Comparison of ENCODE assay signal across 16 mouse cellular contexts in the genomic region with DNA sequence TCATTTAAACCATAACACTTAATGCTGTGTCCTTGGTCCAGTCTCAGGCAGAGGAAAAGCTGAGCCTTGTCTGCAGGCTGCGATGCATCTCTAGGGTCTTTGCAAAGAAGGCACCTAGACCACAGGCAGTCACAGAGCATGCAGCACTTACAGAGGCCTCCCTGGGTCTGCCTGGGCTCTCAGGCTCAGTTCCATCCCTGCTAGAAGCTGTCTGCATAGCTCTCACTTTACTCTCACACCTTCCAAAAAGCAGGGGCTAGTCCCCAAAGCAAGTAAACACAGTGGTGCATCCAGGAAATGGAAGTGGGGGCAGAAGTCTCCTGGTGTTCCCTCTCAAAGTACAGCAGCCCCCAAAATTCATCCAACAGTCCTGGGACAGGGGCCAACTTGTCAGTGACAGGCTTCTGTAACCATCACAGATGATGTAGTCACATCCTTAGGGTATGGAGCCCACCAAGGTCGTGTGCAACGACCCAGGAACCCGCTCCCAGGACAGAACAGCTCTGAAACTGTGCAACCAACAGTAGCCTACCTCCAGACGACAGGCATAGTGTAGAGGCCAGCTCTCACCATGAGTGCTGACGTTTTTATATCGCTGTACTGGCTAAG.
DNase-seq lines count a peak whose midpoint lies in the region; ATAC-seq and TF ChIP-seq lines count a peak whose summit lies in the region.
"Had no signal": no experiment of that assay in that cellular context is flagged by ENCODE, and none has a peak within 500 bp of the region (broad histone marks: within the 10 kb centered on the region; RNA-seq: fewer than 3 reads in every experiment).

No protein-coding gene starts in this region.

- no peak overlapping the region for H3K4me2 ChIP-seq in hindbrain, embryonic 13.5 days
- H3K4me2 ChIP-seq in hindbrain, embryonic 12.5 days (replicated peaks), result no peak overlapping the region
- H3K4me2 ChIP-seq in lung, embryonic 16.5 days (ENCODE audit: low read depth, low read length), result no peak overlapping the region
- H3K4me2 ChIP-seq: embryonic facial prominence, embryonic 12.5 days; forebrain, embryonic 15.5 days had no signal

- TF ChIP-seq CTCF in lung, adult 2 months (IDR thresholded peaks at IDR 0.05; ENCODE audit: insufficient read depth, low read length), result no peak

- no peaks in the 10 kb centered on the region for H3K9me3 ChIP-seq in hindbrain, embryonic 13.5 days
- H3K9me3 ChIP-seq in hindbrain, embryonic 12.5 days (replicated peaks), result no peaks in the 10 kb centered on the region
- H3K9me3 ChIP-seq in lung, embryonic 16.5 days (ENCODE audit: control insufficient read depth, low read length), result no peaks in the 10 kb centered on the region
- H3K9me3 ChIP-seq in limb, embryonic 10.5 days (replicated peaks), result no peaks in the 10 kb centered on the region
- H3K9me3 ChIP-seq: embryonic facial prominence, embryonic 12.5 days; forebrain, embryonic 15.5 days had no signal

- WGBS in hindbrain, embryonic 13.5 days, result 77% methylated on average over 7 of the region's 7 CpGs
- WGBS in hindbrain, embryonic 12.5 days, result 64% methylated on average over 7 of the region's 7 CpGs
- WGBS in lung, embryonic 16.5 days, result 34% methylated on average over 7 of the region's 7 CpGs
- WGBS in lung, adult 2 months, result 64% methylated on average over 7 of the region's 7 CpGs
- 72% methylated on average over 7 of the region's 7 CpGs for WGBS in limb, embryonic 10.5 days

- no peak for ATAC-seq in hindbrain, embryonic 13.5 days (ENCODE audit: low FRiP score)
- ATAC-seq in hindbrain, embryonic 12.5 days (ENCODE audit: low FRiP score), result no peak
- peak; percentile 85 for ATAC-seq in lung, embryonic 16.5 days (ENCODE audit: low read depth)
- ATAC-seq: forebrain, embryonic 15.5 days; hindbrain, postnatal 0 days had no signal

- peaks cover 40% of the 10 kb centered on the region for H3K4me1 ChIP-seq in hindbrain, embryonic 13.5 days (replicated peaks)
- H3K4me1 ChIP-seq in hindbrain, embryonic 12.5 days, result peaks cover 36% of the 10 kb centered on the region
- H3K4me1 ChIP-seq in lung, embryonic 16.5 days (replicated peaks; ENCODE audit: control insufficient read depth, insufficient read depth, low read length), result peaks cover 16% of the 10 kb centered on the region
- H3K4me1 ChIP-seq in lung, adult 2 months (ENCODE audit: control insufficient read depth, insufficient read depth, low read length), result no peaks in the 10 kb centered on the region
- peaks cover 26% of the 10 kb centered on the region for H3K4me1 ChIP-seq in limb, embryonic 10.5 days

- H3K36me3 ChIP-seq in hindbrain, embryonic 13.5 days, result no peaks in the 10 kb centered on the region
- no peaks in the 10 kb centered on the region for H3K36me3 ChIP-seq in hindbrain, embryonic 12.5 days
- H3K36me3 ChIP-seq in lung, embryonic 16.5 days (ENCODE audit: control insufficient read depth, insufficient read depth, low read length), result no peaks in the 10 kb centered on the region
- no peaks in the 10 kb centered on the region for H3K36me3 ChIP-seq in limb, embryonic 10.5 days
- H3K36me3 ChIP-seq: embryonic facial prominence, embryonic 12.5 days; forebrain, embryonic 15.5 days had no signal

- H3K27me3 ChIP-seq in hindbrain, embryonic 13.5 days, result no peaks in the 10 kb centered on the region
- no peaks in the 10 kb centered on the region for H3K27me3 ChIP-seq in hindbrain, embryonic 12.5 days
- H3K27me3 ChIP-seq in lung, embryonic 16.5 days (ENCODE audit: control insufficient read depth, insufficient read depth, low read depth, low read length), result no peaks in the 10 kb centered on the region
- no peaks in the 10 kb centered on the region for H3K27me3 ChIP-seq in limb, embryonic 10.5 days (ENCODE audit: low read depth, poor library complexity, severe bottlenecking)
- H3K27me3 ChIP-seq: embryonic facial prominence, embryonic 12.5 days; forebrain, embryonic 15.5 days had no signal

- no peak overlapping the region for H3K4me3 ChIP-seq in hindbrain, embryonic 13.5 days
- no peak overlapping the region for H3K4me3 ChIP-seq in hindbrain, embryonic 12.5 days
- no peak overlapping the region for H3K4me3 ChIP-seq in lung, embryonic 16.5 days (ENCODE audit: low read length)
- H3K4me3 ChIP-seq in lung, adult 2 months (replicated peaks; ENCODE audit: extremely low read depth, low read depth, low read length), result no peak overlapping the region
- no peak overlapping the region for H3K4me3 ChIP-seq in limb, embryonic 10.5 days
- H3K4me3 ChIP-seq: embryonic facial prominence, embryonic 12.5 days; forebrain, embryonic 15.5 days had no signal

- no peak overlapping the region for H3K9ac ChIP-seq in hindbrain, embryonic 13.5 days
- no peak overlapping the region for H3K9ac ChIP-seq in hindbrain, embryonic 12.5 days
- no peak overlapping the region for H3K9ac ChIP-seq in lung, embryonic 16.5 days (ENCODE audit: low read length)
- H3K9ac ChIP-seq: embryonic facial prominence, embryonic 12.5 days; forebrain, embryonic 15.5 days had no signal

- no peak for DNase-seq in lung, adult 2 months
- DNase-seq in limb, embryonic 10.5 days (ENCODE audit: low spot score), result no peak
- peak; percentile 45 to 76 for DNase-seq in lung, postnatal 4 days
- DNase-seq: adrenal gland, adult 8-10 months; adrenal gland, postnatal 36 days; cerebellum, adult 8-10 months; cerebellum, postnatal 14 days; gastrocnemius, postnatal 36 days; heart, adult 11 months; heart, postnatal 14 days had no signal

- 0 out of 2 replicates have a peak overlapping the region, but pooled peaks have one; percentile 18 for H3K27ac ChIP-seq in hindbrain, embryonic 13.5 days
- H3K27ac ChIP-seq in hindbrain, embryonic 12.5 days, result no peak overlapping the region
- H3K27ac ChIP-seq in lung, embryonic 16.5 days (ENCODE audit: low read length), result 0 out of 2 replicates have a peak overlapping the region, but pooled peaks have one; percentile 10
- peak overlapping the region; percentile 39; the same call in 1 of the 2 replicates for H3K27ac ChIP-seq in limb, embryonic 10.5 days
- H3K27ac ChIP-seq: embryonic facial prominence, embryonic 12.5 days; forebrain, embryonic 15.5 days; hindbrain, postnatal 0 days had no signal

- no peak for TF ChIP-seq POLR2A in lung, adult 2 months (IDR thresholded peaks at IDR 0.05; ENCODE audit: borderline replicate concordance, extremely low read depth, low read depth, low read length)

Comparison
In these comparisons a context has a peak if more than half of its experiments do, and no peak if none do; other contexts are left out.
1. DNase-seq: peak in lung, postnatal 4 days (2 of 2); none in lung, adult 2 months (single experiment) and limb, embryonic 10.5 days (single experiment).